Mouse (Mus musculus) layer of hippocampus, postnatal 36 days (tissue): ENCODE measurements around the gene Rpl11. TPM values are rescaled to one million over a fixed set of nuclear protein-coding genes. Genes with fewer than 3 reads are reported as not detected.
A peak's percentile ranks its signal among the peaks of the same experiment; 100 is the strongest.
"Not testable (repeated sequence)": the region's sequence is repeated elsewhere in the genome, so short reads cannot be mapped to it uniquely, and the experiment has no call there.

Experiments
- DNase-seq, 2 experiments: peaks; one replicate each; pipeline ENCODE4 v3.0.0; 2022
- total RNA-seq, 2 experiments: library from RNA; stranded (reverse); gene quantifications; 2 replicates each; pipeline ENCODE4 v1.2.3; 2021

Rpl11 gene
- total RNA-seq, 2 experiments from 2014 or later, result 284 to 295 TPM

DNA sequence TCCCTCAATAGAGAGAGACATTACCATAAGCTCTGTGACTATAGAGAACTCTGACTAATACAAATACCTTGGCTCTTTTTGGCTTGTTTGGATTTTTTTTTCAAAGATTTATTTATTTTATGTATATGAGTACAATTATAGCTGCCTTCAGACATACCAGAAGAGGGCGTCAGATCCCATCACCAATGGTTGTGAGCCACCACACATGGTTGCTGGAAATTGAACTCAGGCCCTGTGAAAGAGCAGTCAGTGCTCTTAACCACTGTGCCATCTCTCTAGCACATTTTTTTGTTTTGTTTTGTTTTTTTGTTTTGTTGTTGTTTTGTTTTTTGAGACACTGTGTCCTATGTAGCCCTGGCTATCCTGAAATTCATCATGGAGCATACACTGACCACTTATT, 27.9 kb downstream of the Rpl11 start:
- DNase-seq, result no peak

- no peak for DNase-seq
Observed at GRCm38 (mm10) chr4:136022924-136023323, 30.3 kb downstream of the Rpl11 start.

DNA sequence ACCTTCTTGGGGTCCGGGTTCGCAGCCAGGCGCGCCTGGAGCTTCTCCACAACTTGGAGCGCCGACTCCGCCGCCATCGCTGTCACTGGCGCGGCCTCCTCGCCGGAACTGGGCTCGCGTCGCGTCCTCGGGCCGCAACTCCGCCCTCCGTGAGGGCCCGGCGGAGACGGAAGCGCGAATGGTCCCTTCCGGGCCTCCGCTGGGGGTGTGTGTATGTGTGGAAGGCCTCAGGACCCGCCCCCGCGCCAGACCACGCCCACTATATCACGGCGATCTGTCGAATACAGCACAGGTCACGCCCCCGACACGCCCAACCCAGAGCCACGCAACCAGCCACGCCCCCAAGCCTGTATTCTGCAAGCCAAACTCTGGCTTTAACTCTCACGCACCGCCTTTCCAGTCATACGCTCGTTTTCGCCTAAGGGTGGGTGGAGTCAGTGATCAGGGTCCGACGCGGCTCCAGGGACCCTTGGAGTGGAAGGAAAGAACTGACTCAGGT, 31.6 kb downstream of the Rpl11 start, which contains the start of gene Eloa:
Gene Eloa (minus strand): TSS at position 215 of the 499 bp plus-strand sequence.
- DNase-seq, result peak; percentile 98 to 99

DNA sequence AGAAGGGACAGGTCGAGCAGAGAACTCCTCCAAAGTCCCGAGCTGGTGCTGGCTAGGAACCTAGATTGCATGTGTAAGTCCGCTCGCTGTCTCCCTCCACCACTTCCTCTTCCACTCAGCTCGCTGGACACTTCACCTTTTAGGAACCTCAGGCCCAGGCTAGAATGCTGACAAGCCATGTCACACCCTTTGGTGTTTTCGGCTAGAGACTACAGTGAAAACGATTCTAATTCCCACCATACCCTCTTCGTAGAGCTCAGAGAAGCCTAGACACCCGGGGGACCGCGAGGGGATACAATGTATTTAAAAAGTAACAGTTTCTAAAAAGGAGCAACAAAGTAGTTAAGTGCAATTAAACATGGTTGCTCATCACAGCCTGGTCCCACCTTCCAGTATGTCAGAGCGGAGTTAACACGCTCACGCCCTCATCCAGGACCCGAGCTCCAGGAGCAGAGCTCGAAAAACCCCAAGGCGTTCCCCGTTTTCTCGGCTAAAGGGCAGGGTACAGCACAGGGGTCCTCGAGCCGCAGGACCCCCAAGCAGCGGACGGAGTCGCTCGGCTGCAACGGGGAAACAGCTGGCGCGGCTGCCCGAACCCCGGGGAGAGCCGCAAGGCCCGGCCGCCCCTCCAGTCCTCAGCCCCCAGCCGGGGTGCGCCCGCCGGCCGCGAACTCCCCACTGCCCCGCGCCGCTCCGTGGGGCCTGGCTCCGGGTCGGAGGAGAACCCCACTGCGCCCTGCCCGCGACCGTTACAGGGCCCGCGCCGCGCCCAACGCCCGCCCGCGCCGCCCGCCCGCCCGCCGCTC, 32.3 kb downstream of the Rpl11 start:
- peak; percentile 8 to 12 for DNase-seq

DNA sequence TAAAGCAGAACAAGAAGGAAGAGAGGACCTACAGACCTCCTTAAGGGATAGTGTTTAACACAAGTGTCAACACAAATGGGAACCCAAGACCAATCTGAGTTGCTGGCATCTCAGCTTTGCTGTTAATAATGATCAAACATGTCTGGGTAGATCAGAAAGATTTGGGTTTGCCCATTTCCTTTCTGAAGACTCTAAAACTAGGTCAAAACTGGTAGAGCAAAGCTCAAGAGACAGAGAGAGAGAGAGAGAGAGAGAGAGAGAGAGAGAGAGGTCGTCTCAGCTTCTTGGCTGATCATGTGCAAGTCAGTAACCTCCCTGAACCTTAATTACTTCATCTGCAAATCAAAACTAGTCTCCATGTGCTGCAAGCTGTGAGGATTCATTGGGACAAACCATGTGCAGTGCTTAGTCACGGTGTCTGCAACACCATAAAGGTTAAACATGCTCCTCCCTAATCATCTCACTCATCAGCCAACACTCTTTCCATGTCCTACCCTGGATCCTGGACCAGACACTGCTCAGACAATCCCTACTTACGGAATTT, 37.1 kb downstream of the Rpl11 start:
- DNase-seq, result no peak

GRCm38 (mm10) chr4:136010586-136010985, 42.6 kb downstream of the Rpl11 start:
- DNase-seq, result no peak

GRCm38 (mm10) chr4:136008782-136009447, 44.3 kb downstream of the Rpl11 start:
- DNase-seq, result no peak

DNA sequence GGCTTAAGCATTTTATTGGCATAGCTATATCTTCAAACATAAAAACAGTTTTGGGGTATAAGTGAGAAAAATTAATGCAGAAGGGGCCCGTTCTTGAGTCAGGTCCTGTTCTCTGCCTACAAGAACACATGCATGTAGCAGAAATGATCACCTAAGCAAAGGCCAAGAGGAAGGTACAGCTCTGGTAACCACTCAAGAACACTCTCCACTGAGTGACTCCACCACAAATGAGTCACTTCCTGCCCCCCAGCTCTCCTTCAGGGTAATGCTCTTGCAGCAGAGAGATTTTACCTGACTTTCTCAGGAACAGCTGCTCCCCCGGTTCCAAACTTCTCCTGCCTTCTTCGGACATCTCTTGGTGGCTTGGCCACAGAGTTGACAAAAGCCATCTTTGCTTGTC, 46.4 kb downstream of the Rpl11 start:
- no peak for DNase-seq

- no peak for DNase-seq
Observed at GRCm38 (mm10) chr4:136004921-136005320, 48.3 kb downstream of the Rpl11 start.

- DNase-seq, result no peak
Observed at GRCm38 (mm10) chr4:136004107-136004675, 49.0 kb downstream of the Rpl11 start.

- DNase-seq, result no peak
Observed at GRCm38 (mm10) chr4:135995118-135995517, 58.1 kb downstream of the Rpl11 start.

DNA sequence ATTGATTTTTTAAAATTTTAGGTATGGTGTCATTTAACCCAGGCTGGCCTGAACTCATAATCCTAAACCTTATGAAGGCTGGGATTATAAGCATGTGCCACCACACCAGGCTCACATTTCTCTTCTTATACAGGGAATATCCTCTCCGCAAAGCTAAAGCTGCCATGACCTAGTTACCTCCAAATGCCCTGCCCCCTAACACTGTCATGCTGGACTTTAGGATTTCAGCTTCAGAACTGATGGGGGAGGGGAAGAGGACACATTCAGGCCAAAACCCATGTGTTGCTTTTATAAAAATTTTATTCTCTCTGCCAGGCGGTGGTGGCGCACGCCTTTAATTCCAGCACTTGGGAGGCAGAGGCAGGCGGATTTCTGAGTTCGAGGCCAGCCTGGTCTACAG, 59.3 kb downstream of the Rpl11 start:
- DNase-seq, result no peak

DNA sequence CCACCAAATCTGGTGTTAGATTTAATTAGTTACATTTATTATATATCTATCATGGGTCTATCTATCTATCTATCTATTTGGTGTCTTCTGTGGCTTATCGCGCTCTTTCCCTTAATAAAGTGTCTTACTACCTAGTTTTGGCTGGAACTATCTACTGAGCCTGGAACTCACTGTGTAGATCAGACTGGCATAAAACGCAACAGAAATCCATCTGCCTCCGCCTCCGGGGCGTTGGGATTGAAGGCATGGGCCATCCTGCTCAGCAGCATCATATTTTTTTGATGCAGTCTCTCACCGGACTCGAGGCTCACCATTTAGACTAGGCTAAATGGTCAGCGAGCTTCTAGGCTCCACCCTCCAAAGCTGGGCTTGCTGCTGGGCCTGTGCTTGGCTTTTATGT, 65.5 kb downstream of the Rpl11 start:
- no peak for DNase-seq

GRCm38 (mm10) chr4:135986943-135987710, 66.1 kb downstream of the Rpl11 start, which contains the start of gene Pithd1:
Gene Pithd1 (minus strand): TSS chr4:135987264.
- DNase-seq, result peak; percentile 92 to 93

DNA sequence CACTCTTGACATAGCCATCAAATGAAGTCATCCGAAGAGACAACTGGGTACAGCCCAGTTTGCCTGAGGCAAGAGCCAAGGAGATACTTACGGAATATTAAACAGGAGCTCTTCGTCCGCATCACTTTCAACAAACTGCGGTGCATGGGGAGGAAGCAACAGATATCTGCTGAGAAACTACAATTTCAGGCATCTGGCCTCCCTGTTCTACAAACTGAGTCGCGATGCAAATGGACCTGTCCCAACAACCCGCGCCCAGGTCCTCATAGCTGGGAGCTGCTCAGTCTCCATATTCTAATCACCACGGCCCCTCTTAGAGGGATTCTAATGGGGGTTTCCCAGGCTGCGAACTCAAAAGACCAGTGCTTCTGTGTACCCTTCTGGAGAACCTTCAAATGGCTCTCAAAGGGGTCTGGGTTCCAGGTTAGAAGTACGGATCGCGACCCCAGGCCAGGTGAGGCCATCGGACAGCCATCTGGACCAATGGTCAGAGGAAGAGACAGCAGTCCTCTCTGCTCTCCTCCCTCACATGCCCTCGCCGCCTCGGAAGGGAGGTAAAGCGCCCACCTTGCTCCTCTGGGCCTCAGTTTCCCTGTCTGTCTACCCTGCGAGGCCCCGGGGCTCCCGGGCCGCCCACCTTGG, 66.8 kb downstream of the Rpl11 start:
- DNase-seq, result no peak

GRCm38 (mm10) chr4:135985769-135986168, 67.5 kb downstream of the Rpl11 start:
- no peak for DNase-seq

DNA sequence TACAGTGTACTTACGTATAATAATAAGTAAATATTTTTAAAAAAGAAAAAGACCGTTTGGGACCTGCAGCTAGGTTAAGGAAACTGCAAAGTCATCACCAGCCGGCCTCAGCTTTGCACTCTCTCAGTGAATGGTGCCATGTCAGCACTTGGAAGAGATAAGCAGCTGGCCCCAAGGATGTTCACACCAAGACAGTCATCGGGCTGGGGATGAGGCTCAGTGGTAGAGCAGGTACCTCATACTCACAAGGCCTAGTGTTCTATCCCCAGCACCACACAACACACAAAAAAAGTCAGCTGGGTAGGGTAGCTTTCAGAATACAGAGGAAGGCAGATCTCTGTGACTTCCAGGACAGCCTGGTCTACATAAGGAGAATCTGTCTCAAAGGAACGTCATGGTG, 68.0 kb downstream of the Rpl11 start:
- no peak for DNase-seq

- no peak for DNase-seq
Observed at GRCm38 (mm10) chr4:135984556-135984955, 68.7 kb downstream of the Rpl11 start.

- peak; percentile 81 to 84 for DNase-seq
Observed at GRCm38 (mm10) chr4:135981524-135982063, 71.6 kb downstream of the Rpl11 start.

DNA sequence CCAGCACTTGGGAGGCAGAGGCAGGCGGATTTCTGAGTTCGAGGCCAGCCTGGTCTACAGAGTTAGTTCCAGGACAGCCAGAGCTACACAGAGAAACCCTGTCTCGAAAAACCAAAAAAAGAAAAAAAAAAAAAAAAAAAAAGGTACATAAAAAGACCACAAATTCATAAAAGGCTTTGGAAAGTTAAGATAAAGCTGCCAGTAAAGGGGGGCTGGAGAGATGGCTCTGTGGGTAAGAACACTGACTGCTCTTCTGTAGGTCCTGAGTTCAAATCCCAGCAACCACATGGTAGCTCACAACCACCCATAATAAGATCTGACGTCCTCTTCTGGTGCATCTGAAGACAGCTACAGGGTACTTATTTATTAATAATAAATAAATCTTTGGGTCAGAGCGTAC, 73.0 kb downstream of the Rpl11 start:
- not testable (repeated sequence) for DNase-seq
